Mouse (Mus musculus) limb, embryonic 13.5 days (tissue): ENCODE measurements around the gene Dtx1. TPM values are rescaled to one million over a fixed set of nuclear protein-coding genes. Genes with fewer than 3 reads are reported as not detected.

ENCODE experiments used
- ATAC-seq: fragments of 200-750 bp; cut with Nextera tagmentation; 2 replicates; pipeline ENCODE4 v1.8.0; 2017; ENCODE audit warnings: low read depth, moderate number of reproducible peaks, moderate TSS enrichment; ENCODE audit not compliant: low FRiP score
- H3K27ac ChIP-seq: fragments of 300-500 bp; sonication (generic); 2 replicates; pipeline ENCODE4 v1.5.1; 2015; ENCODE audit warnings: inconsistent platforms, mild to moderate bottlenecking, moderate library complexity
- H3K27me3 ChIP-seq: fragments of 300-500 bp; sonication (generic); 2 replicates; pipeline ENCODE4 v1.6.1; 2015; ENCODE audit warnings: mild to moderate bottlenecking, inconsistent platforms
- H3K36me3 ChIP-seq: fragments of 300-500 bp; sonication (generic); 2 replicates; pipeline ENCODE4 v1.6.1; 2015; ENCODE audit warnings: inconsistent platforms, mild to moderate bottlenecking, moderate library complexity
- H3K4me1 ChIP-seq: fragments of 300-500 bp; sonication (generic); 2 replicates; pipeline ENCODE4 v1.6.1; 2015; ENCODE audit warnings: inconsistent platforms
- H3K4me2 ChIP-seq: fragments of 300-500 bp; sonication (generic); replicated peaks from 2 replicates; pipeline ENCODE4 v1.6.1; 2015; ENCODE audit warnings: inconsistent platforms, mild to moderate bottlenecking, moderate library complexity
- H3K4me3 ChIP-seq: fragments of 300-500 bp; sonication (generic); 2 replicates; pipeline ENCODE4 v1.5.1; 2015; ENCODE audit warnings: moderate library complexity, mild to moderate bottlenecking, inconsistent platforms
- H3K9ac ChIP-seq: fragments of 300-500 bp; sonication (generic); 2 replicates; pipeline ENCODE4 v1.6.1; 2015; ENCODE audit warnings: mild to moderate bottlenecking, inconsistent platforms
- H3K9me3 ChIP-seq: fragments of 300-500 bp; sonication (generic); 2 replicates; pipeline ENCODE4 v1.6.1; 2016; ENCODE audit warnings: inconsistent platforms
- WGBS: fragments of 180-500 bp; shearing (Covaris S2); methylation state at CpG from one replicate; pipeline ENCODE4 v1.1.7; 2015; 5-methylcytosine and 5-hydroxymethylcytosine counted together
- polyA plus RNA-seq: library from polyadenylated mRNA; unstranded; fragments of >200 nt; fragmentation: Nextera tagmentation; extraction: Ambion mirVana; gene quantifications from 2 replicates; pipeline ENCODE4 v1.2.1, GENCODE M21; 2015

Gene Dtx1
- 5.1 and 5.6 TPM in 2 replicates for polyA plus RNA-seq

GRCm38 (mm10) chr5:120711827-120712226 lies at the start of gene Dtx1:
Dtx1 (minus strand) TSS chr5:120711927.
- peaks cover 90% of the 10 kb centered on the region for H3K27me3 ChIP-seq
- 41% methylated on average over 3 of the region's 3 CpGs for WGBS
- H3K9ac ChIP-seq = peak within 1 kb of the TSS; percentile 65

DNA sequence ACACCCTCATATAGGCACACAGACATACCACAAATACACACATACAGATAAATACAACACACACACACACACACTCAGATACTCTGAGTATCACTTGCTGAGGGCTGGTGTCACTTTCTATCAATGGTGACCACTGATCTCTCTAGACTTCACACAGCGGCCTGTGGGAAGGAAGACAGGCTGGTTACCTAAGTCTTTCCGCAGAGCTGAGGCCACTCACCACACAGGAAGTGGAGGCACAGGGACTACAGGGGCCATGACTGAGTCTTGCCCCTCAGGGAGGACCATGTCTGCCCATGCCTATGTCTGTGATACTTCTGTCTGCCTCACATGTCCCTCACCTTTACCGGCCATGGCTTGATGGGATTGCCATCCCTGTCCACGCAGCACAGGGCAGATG lies 42.5 kb upstream of the Dtx1 start:
- no peaks in the 10 kb centered on the region for H3K4me1 ChIP-seq

More at GRCm38 (mm10) chr5:120711827-120712226, at the start of gene Dtx1:
- no peak for ATAC-seq
- no peaks in the 10 kb centered on the region for H3K36me3 ChIP-seq
- H3K4me1 ChIP-seq = peaks cover 31% of the 10 kb centered on the region
- no peak within 1 kb of the TSS for H3K27ac ChIP-seq
- H3K9me3 ChIP-seq = no peaks in the 10 kb centered on the region
- H3K4me3 ChIP-seq = peak within 1 kb of the TSS; percentile 58
- peak within 1 kb of the TSS; percentile 95 for H3K4me2 ChIP-seq

GRCm38 (mm10) chr5:120752786-120753185 lies 41.1 kb upstream of the Dtx1 start:
- H3K9ac ChIP-seq = no peak overlapping the region
- ATAC-seq = no peak
- H3K36me3 ChIP-seq = no peaks in the 10 kb centered on the region
- H3K4me3 ChIP-seq = no peak overlapping the region
- WGBS = 79% methylated on average over 3 of the region's 3 CpGs
- H3K27me3 ChIP-seq = peaks cover 27% of the 10 kb centered on the region
- H3K4me1 ChIP-seq = no peaks in the 10 kb centered on the region
- no peaks in the 10 kb centered on the region for H3K9me3 ChIP-seq
- H3K4me2 ChIP-seq = no peak overlapping the region
- H3K27ac ChIP-seq = no peak overlapping the region

More for the DNA sequence above, 42.5 kb upstream of the Dtx1 start:
- Histone ChIP-seq H3K4me2 (no peak overlapping the region), H3K27me3 (peaks cover 23% of the 10 kb centered on the region), H3K9ac (no peak overlapping the region), H3K4me3 (no peak overlapping the region), H3K36me3 (no peaks in the 10 kb centered on the region), H3K9me3 (no peaks in the 10 kb centered on the region), H3K27ac (no peak overlapping the region)
- no peak for ATAC-seq
- 86% methylated on average over 4 of the region's 4 CpGs for WGBS

DNA sequence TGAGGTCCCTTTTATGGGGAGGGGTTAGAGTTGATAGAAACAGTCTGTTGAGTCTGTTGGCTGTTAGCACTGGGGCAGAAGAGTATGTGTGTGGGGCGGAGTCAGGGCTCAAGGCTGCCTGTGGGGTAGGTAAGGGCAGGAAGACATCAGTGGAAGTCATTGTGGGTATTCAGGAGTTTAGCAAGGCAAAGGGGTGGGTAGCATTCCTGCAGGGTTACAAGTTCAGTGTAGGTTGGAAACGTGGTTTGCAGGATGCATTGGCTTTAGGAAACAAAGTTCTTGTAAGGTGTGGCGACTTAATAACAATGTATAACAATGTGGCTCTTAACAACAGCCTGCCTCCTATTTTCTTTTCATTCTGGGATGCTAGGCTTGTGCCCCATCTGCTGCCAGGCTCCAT lies 39.5 kb upstream of the Dtx1 start:
- peaks cover 31% of the 10 kb centered on the region for H3K27me3 ChIP-seq
- 73% methylated on average over 3 of the region's 3 CpGs for WGBS
- no peak overlapping the region for H3K9ac ChIP-seq
- no peak overlapping the region for H3K4me2 ChIP-seq
- H3K27ac ChIP-seq = no peak overlapping the region
- no peak overlapping the region for H3K4me3 ChIP-seq
- no peaks in the 10 kb centered on the region for H3K9me3 ChIP-seq
- H3K4me1 ChIP-seq = no peaks in the 10 kb centered on the region
- no peaks in the 10 kb centered on the region for H3K36me3 ChIP-seq
- no peak for ATAC-seq

- H3K9ac ChIP-seq = no peak within 1 kb of the TSS
- 59% methylated on average over 5 of the region's 5 CpGs for WGBS
- no peak within 1 kb of the TSS for H3K4me3 ChIP-seq
- H3K27me3 ChIP-seq = peaks cover 32% of the 10 kb centered on the region
- no peaks in the 10 kb centered on the region for H3K4me1 ChIP-seq
- H3K36me3 ChIP-seq = no peaks in the 10 kb centered on the region
- H3K4me2 ChIP-seq = no peak within 1 kb of the TSS
- no peak within 1 kb of the TSS for H3K27ac ChIP-seq
- no peaks in the 10 kb centered on the region for H3K9me3 ChIP-seq
- ATAC-seq = no peak
Measured at GRCm38 (mm10) chr5:120749688-120750087, 38.0 kb upstream of the Dtx1 start, which contains the start of gene Oas2. Oas2 (minus strand) TSS chr5:120749853.

DNA sequence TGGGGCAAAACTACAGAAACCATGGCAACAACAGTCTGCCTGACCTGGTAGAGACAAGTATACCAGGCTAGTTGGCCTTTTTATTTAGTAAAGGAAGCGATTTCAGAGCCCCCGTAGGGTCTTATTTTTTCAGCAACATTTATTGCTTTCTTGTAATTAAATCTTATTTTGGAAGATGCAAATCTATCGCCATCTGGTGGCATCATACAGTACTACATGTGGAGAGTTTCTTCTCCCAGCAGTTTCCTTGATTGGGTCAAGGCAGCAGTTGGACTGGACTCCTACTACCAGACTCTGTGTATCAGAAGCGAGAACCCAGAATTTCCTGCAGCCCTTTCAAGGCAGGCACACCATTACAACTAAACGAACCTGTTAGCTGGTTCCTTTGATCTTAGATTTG lies 34.7 kb upstream of the Dtx1 start:
- Histone ChIP-seq H3K9ac (no peak overlapping the region), H3K27me3 (peaks cover 37% of the 10 kb centered on the region), H3K4me3 (no peak overlapping the region), H3K9me3 (no peaks in the 10 kb centered on the region), H3K36me3 (no peaks in the 10 kb centered on the region), H3K27ac (no peak overlapping the region), H3K4me2 (no peak overlapping the region), H3K4me1 (no peaks in the 10 kb centered on the region)
- 8% methylated on average over 5 of the region's 5 CpGs for WGBS
- no peak for ATAC-seq

GRCm38 (mm10) chr5:120742125-120742524 lies 30.4 kb upstream of the Dtx1 start:
- Histone ChIP-seq H3K27ac (no peak overlapping the region), H3K9me3 (no peaks in the 10 kb centered on the region), H3K4me1 (no peaks in the 10 kb centered on the region), H3K4me3 (no peak overlapping the region), H3K36me3 (no peaks in the 10 kb centered on the region), H3K27me3 (peaks cover 31% of the 10 kb centered on the region), H3K9ac (no peak overlapping the region), H3K4me2 (no peak overlapping the region)
- no peak for ATAC-seq
- 32% methylated on average over 4 of the region's 4 CpGs for WGBS

DNA sequence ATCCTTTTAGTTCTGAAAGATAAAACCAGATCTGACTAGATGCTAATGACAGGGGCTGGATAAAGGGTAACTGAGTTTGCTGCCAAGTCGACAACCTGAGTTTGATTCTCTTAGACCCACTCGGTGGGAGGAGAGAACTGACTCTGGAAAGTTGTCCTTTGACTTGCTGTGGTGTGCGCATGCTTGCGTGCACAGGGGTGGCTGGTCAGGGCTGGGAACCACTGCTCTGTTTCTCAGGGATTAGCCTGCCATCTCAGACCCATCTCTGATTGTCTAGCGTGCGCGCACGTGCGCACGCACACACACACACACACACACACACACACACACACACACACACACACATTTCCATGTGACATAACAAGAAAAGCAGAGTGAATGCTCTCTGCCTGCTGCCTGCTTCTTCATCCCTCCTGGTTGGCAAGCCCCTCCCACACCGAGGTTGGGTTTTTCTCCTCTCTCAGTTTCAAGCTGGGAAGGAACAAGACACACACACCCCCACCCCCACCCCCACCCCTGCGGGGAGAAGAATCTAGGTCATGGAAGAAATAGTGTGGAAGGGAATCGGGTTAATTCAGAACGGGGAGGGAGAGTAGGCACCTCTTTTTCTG lies 22.8 kb upstream of the Dtx1 start:
- H3K36me3 ChIP-seq = no peaks in the 10 kb centered on the region
- no peak for ATAC-seq
- H3K9ac ChIP-seq = no peak overlapping the region
- H3K4me1 ChIP-seq = no peaks in the 10 kb centered on the region
- 79% methylated on average over 14 of the region's 14 CpGs for WGBS
- peaks cover 6% of the 10 kb centered on the region; the same call in 1 of the 2 replicates for H3K27me3 ChIP-seq
- H3K27ac ChIP-seq = no peak overlapping the region
- no peaks in the 10 kb centered on the region for H3K9me3 ChIP-seq
- no peak overlapping the region for H3K4me2 ChIP-seq
- H3K4me3 ChIP-seq = no peak overlapping the region

GRCm38 (mm10) chr5:120733696-120734095 lies 22.0 kb upstream of the Dtx1 start:
- Histone ChIP-seq H3K4me3 (no peak overlapping the region), H3K27ac (no peak overlapping the region), H3K9ac (no peak overlapping the region), H3K4me2 (no peak overlapping the region), H3K36me3 (no peaks in the 10 kb centered on the region), H3K9me3 (no peaks in the 10 kb centered on the region), H3K4me1 (no peaks in the 10 kb centered on the region), H3K27me3 (0 out of 2 replicates have a peak, but pooled peaks cover 3% of the 10 kb centered on the region)
- no peak for ATAC-seq
- WGBS = 93% methylated on average over 3 of the region's 3 CpGs

GRCm38 (mm10) chr5:120732740-120733139 lies 21.0 kb upstream of the Dtx1 start:
- Histone ChIP-seq H3K4me2 (no peak overlapping the region), H3K4me1 (no peaks in the 10 kb centered on the region), H3K36me3 (no peaks in the 10 kb centered on the region), H3K27ac (no peak overlapping the region), H3K4me3 (no peak overlapping the region), H3K9me3 (no peaks in the 10 kb centered on the region), H3K27me3 (0 out of 2 replicates have a peak, but pooled peaks cover 3% of the 10 kb centered on the region), H3K9ac (no peak overlapping the region)
- ATAC-seq = no peak
- WGBS = 52% methylated on average over 1 of the region's 1 CpGs

- H3K9me3 ChIP-seq = no peaks in the 10 kb centered on the region
- no peak overlapping the region for H3K4me2 ChIP-seq
- peaks cover 9% of the 10 kb centered on the region; the same call in 1 of the 2 replicates for H3K27me3 ChIP-seq
- H3K4me1 ChIP-seq = no peaks in the 10 kb centered on the region
- H3K4me3 ChIP-seq = no peak overlapping the region
- H3K36me3 ChIP-seq = no peaks in the 10 kb centered on the region
- H3K9ac ChIP-seq = no peak overlapping the region
- ATAC-seq = no peak
- H3K27ac ChIP-seq = no peak overlapping the region
- WGBS = 80% methylated on average over 10 of the region's 10 CpGs
Measured at GRCm38 (mm10) chr5:120729319-120729718, 17.6 kb upstream of the Dtx1 start.

- no peak overlapping the region for H3K4me3 ChIP-seq
- H3K27ac ChIP-seq = no peak overlapping the region
- no peaks in the 10 kb centered on the region for H3K9me3 ChIP-seq
- ATAC-seq = no peak
- no peaks in the 10 kb centered on the region for H3K4me1 ChIP-seq
- 55% methylated on average over 12 of the region's 12 CpGs for WGBS
- H3K4me2 ChIP-seq = no peak overlapping the region
- no peak overlapping the region for H3K9ac ChIP-seq
- H3K36me3 ChIP-seq = no peaks in the 10 kb centered on the region
- peaks cover 10% of the 10 kb centered on the region; the same call in 1 of the 2 replicates for H3K27me3 ChIP-seq
Measured at GRCm38 (mm10) chr5:120725811-120726455, 14.2 kb upstream of the Dtx1 start.
